Mouse (Mus musculus): Measurements from ENCODE around the gene 4933421I07Rik.

- no peak for TF ChIP-seq CTCF (IDR thresholded peaks at IDR 0.05; ENCODE audit: insufficient read depth, low read length)
- TF ChIP-seq POLR2A (IDR thresholded peaks at IDR 0.05; ENCODE audit: borderline replicate concordance, extremely low read depth, low read depth, low read length): no peak
Measured at GRCm38 (mm10) chr7:42447352-42447751, 568 bp downstream of the 4933421I07Rik start.
